Mouse (Mus musculus) heart, embryonic 11.5 days (tissue): ENCODE results near the gene Sugct. TPM values are rescaled to one million over a fixed set of nuclear protein-coding genes. Genes with fewer than 3 reads are reported as not detected.

ENCODE experiments used
- ATAC-seq: fragments of 200-750 bp; cut with Nextera tagmentation; replicated peaks from 2 replicates; pipeline ENCODE4 v1.8.0; 2017; ENCODE audit warnings: moderate library complexity; ENCODE audit not compliant: insufficient number of reproducible peaks, low FRiP score, low TSS enrichment
- H3K27ac ChIP-seq: fragments of 300-500 bp; sonication (generic); 2 replicates; pipeline ENCODE4 v1.5.1; 2014; ENCODE audit warnings: mild to moderate bottlenecking, low read depth, low read length
- H3K27me3 ChIP-seq: fragments of 300-500 bp; sonication (generic); 2 replicates; pipeline ENCODE4 v1.6.1; 2014; ENCODE audit warnings: mild to moderate bottlenecking, low read length, mixed read lengths; ENCODE audit not compliant: control insufficient read depth, insufficient read depth
- H3K36me3 ChIP-seq: fragments of 300-500 bp; sonication (generic); 2 replicates; pipeline ENCODE4 v1.6.1; 2014; ENCODE audit warnings: mild to moderate bottlenecking, low read length, moderate library complexity, mixed read lengths; ENCODE audit not compliant: control insufficient read depth, insufficient read depth
- H3K4me1 ChIP-seq: fragments of 300-500 bp; sonication (generic); 2 replicates; pipeline ENCODE4 v1.6.1; 2014; ENCODE audit warnings: low read length; ENCODE audit not compliant: control insufficient read depth, insufficient read depth
- H3K4me2 ChIP-seq: fragments of 300-500 bp; sonication (generic); 2 replicates; pipeline ENCODE4 v1.6.1; 2014; ENCODE audit warnings: mild to moderate bottlenecking, moderate library complexity
- H3K4me3 ChIP-seq: fragments of 300-500 bp; sonication (generic); 2 replicates; pipeline ENCODE4 v1.5.1; 2014; ENCODE audit warnings: low read depth, low read length
- H3K9ac ChIP-seq: fragments of 300-500 bp; sonication (generic); 2 replicates; pipeline ENCODE4 v1.6.1; 2014; ENCODE audit warnings: mild to moderate bottlenecking, low read depth, low read length, moderate library complexity
- H3K9me3 ChIP-seq: fragments of 300-500 bp; sonication (generic); replicated peaks from 2 replicates; pipeline ENCODE4 v1.6.1; 2016; ENCODE audit warnings: low read length; ENCODE audit not compliant: control insufficient read depth
- WGBS: fragments of 180-500 bp; shearing (Covaris S2); extraction: QIAGEN DNeasy Blood & Tissue Kit; methylation state at CpG from one replicate; pipeline ENCODE4 v1.1.7; 2014; ENCODE audit not compliant: insufficient replicate concordance; 5-methylcytosine and 5-hydroxymethylcytosine counted together
- polyA plus RNA-seq: library from polyadenylated mRNA; unstranded; fragments of >200 nt; fragmentation: Nextera tagmentation; extraction: Ambion mirVana; gene quantifications from 2 replicates; pipeline ENCODE4 v1.2.1, GENCODE M21; 2014

Gene Sugct
- polyA plus RNA-seq, 1 experiment from 2014 or later: 4.0 TPM

GRCm38 (mm10) chr13:17642294-17642693 is 53.1 kb downstream of the Sugct start:
- ATAC-seq: no peak
- Histone ChIP-seq H3K9me3 (no peaks in the 10 kb centered on the region), H3K4me1 (no peaks in the 10 kb centered on the region), H3K27me3 (no peaks in the 10 kb centered on the region), H3K4me2 (no peak overlapping the region), H3K36me3 (no peaks in the 10 kb centered on the region), H3K27ac (no peak overlapping the region), H3K9ac (no peak overlapping the region), H3K4me3 (no peak overlapping the region)
- WGBS: 43% methylated on average over 2 of the region's 2 CpGs

GRCm38 (mm10) chr13:17638008-17638407 is 57.3 kb downstream of the Sugct start:
- H3K9ac ChIP-seq: no peak overlapping the region
- H3K4me1 ChIP-seq: no peaks in the 10 kb centered on the region
- no peaks in the 10 kb centered on the region for H3K9me3 ChIP-seq
- H3K27me3 ChIP-seq: no peaks in the 10 kb centered on the region
- no peak overlapping the region for H3K4me2 ChIP-seq
- H3K36me3 ChIP-seq: no peaks in the 10 kb centered on the region
- no peak for ATAC-seq
- H3K27ac ChIP-seq: no peak overlapping the region
- no peak overlapping the region for H3K4me3 ChIP-seq

- no peak for ATAC-seq
- Histone ChIP-seq H3K4me1 (no peaks in the 10 kb centered on the region), H3K36me3 (no peaks in the 10 kb centered on the region), H3K4me3 (no peak overlapping the region), H3K27me3 (no peaks in the 10 kb centered on the region), H3K9me3 (no peaks in the 10 kb centered on the region), H3K27ac (no peak overlapping the region), H3K9ac (no peak overlapping the region), H3K4me2 (no peak overlapping the region)
- WGBS: 69% methylated on average over 5 of the region's 5 CpGs
Measured at GRCm38 (mm10) chr13:17627108-17627507, 68.2 kb downstream of the Sugct start.

GRCm38 (mm10) chr13:17624976-17625375 is 70.4 kb downstream of the Sugct start:
- Histone ChIP-seq H3K36me3 (no peaks in the 10 kb centered on the region), H3K27me3 (no peaks in the 10 kb centered on the region), H3K9me3 (no peaks in the 10 kb centered on the region), H3K4me3 (no peak overlapping the region), H3K9ac (no peak overlapping the region), H3K4me1 (no peaks in the 10 kb centered on the region), H3K4me2 (no peak overlapping the region), H3K27ac (no peak overlapping the region)
- no peak for ATAC-seq

GRCm38 (mm10) chr13:17606217-17606616 is 89.1 kb downstream of the Sugct start:
- no peak overlapping the region for H3K4me3 ChIP-seq
- ATAC-seq: no peak
- 0 out of 2 replicates have a peak, but pooled peaks cover 4% of the 10 kb centered on the region for H3K9me3 ChIP-seq
- no peaks in the 10 kb centered on the region for H3K4me1 ChIP-seq
- no peaks in the 10 kb centered on the region for H3K27me3 ChIP-seq
- no peaks in the 10 kb centered on the region for H3K36me3 ChIP-seq
- 62% methylated on average over 1 of the region's 1 CpGs for WGBS
- no peak overlapping the region for H3K4me2 ChIP-seq
- H3K9ac ChIP-seq: no peak overlapping the region
- H3K27ac ChIP-seq: no peak overlapping the region

- Histone ChIP-seq H3K27me3 (no peaks in the 10 kb centered on the region), H3K9me3 (0 out of 2 replicates have a peak, but pooled peaks cover 4% of the 10 kb centered on the region), H3K4me3 (no peak overlapping the region), H3K9ac (no peak overlapping the region), H3K36me3 (no peaks in the 10 kb centered on the region), H3K27ac (no peak overlapping the region), H3K4me1 (no peaks in the 10 kb centered on the region), H3K4me2 (no peak overlapping the region)
- WGBS: 39% methylated on average over 3 of the region's 3 CpGs
- ATAC-seq: no peak
Measured at GRCm38 (mm10) chr13:17604670-17605069, 90.7 kb downstream of the Sugct start.

GRCm38 (mm10) chr13:17603756-17604155 is 91.6 kb downstream of the Sugct start:
- no peaks in the 10 kb centered on the region for H3K27me3 ChIP-seq
- H3K4me3 ChIP-seq: no peak overlapping the region
- ATAC-seq: no peak
- H3K4me2 ChIP-seq: no peak overlapping the region
- 77% methylated on average over 5 of the region's 5 CpGs for WGBS
- no peaks in the 10 kb centered on the region for H3K36me3 ChIP-seq
- H3K4me1 ChIP-seq: no peaks in the 10 kb centered on the region
- no peak overlapping the region for H3K27ac ChIP-seq
- no peak overlapping the region for H3K9ac ChIP-seq
- 0 out of 2 replicates have a peak, but pooled peaks cover 4% of the 10 kb centered on the region for H3K9me3 ChIP-seq

GRCm38 (mm10) chr13:17585267-17585913 is 110.0 kb downstream of the Sugct start:
- no peak for ATAC-seq
- no peak overlapping the region for H3K9ac ChIP-seq
- WGBS: 25% methylated on average over 3 of the region's 3 CpGs

GRCm38 (mm10) chr13:17584804-17585203 is 110.5 kb downstream of the Sugct start:
- no peaks in the 10 kb centered on the region for H3K4me1 ChIP-seq
- no peak for ATAC-seq
- no peak overlapping the region for H3K4me3 ChIP-seq
- H3K9me3 ChIP-seq: no peaks in the 10 kb centered on the region
- H3K27ac ChIP-seq: no peak overlapping the region
- H3K27me3 ChIP-seq: no peaks in the 10 kb centered on the region
- no peak overlapping the region for H3K9ac ChIP-seq
- no peaks in the 10 kb centered on the region for H3K36me3 ChIP-seq
- H3K4me2 ChIP-seq: no peak overlapping the region

More at GRCm38 (mm10) chr13:17585267-17585913, 110.0 kb downstream of the Sugct start:
- Histone ChIP-seq H3K27me3 (no peaks in the 10 kb centered on the region), H3K4me3 (no peak overlapping the region), H3K27ac (no peak overlapping the region), H3K36me3 (no peaks in the 10 kb centered on the region), H3K4me1 (no peaks in the 10 kb centered on the region), H3K9me3 (no peaks in the 10 kb centered on the region), H3K4me2 (no peak overlapping the region)
